Mouse (Mus musculus): ENCODE data around the gene Zfp280b. TPM values are rescaled to one million over a fixed set of nuclear protein-coding genes. Genes with fewer than 3 reads are reported as not detected.
"Not testable (repeated sequence)": the region's sequence is repeated elsewhere in the genome, so short reads cannot be mapped to it uniquely, and the experiment has no call there.

Zfp280b gene
- polyA plus RNA-seq, 1 experiment from 2014 or later, result 17.5 TPM

- H3K4me1 ChIP-seq; H3K27ac ChIP-seq; ATAC-seq (ENCODE audit: insufficient read depth, low FRiP score, low read depth); H3K9ac ChIP-seq; H3K36me3 ChIP-seq; H3K27me3 ChIP-seq (replicated peaks); H3K9me3 ChIP-seq; H3K4me3 ChIP-seq (replicated peaks); H3K4me2 ChIP-seq: not testable (repeated sequence)
- 85% methylated on average over 2 of the region's 2 CpGs for WGBS
These were observed 44.6 kb downstream of the Zfp280b start for GRCm38 (mm10) chr10:76077008-76077407.

Small RNA genes lying within 50 kb of the gene (microRNA-seq; reads per million reads assigned to microRNA genes)
- gene Mir6409, result not detected

Other genes starting within 250 kb of the Zfp280b start
- gene Gstt1, start 234.1 kb upstream of the Zfp280b start, polyA plus RNA-seq (2015; fragmentation: Nextera tagmentation; extraction: Ambion mirVana), result 17.9 and 21.3 TPM in 2 replicates
- gene Gstt4, start 210.1 kb upstream of the Zfp280b start, polyA plus RNA-seq (2015; fragmentation: Nextera tagmentation; extraction: Ambion mirVana), result not detected in 2 replicates
- gene Gstt2, start 195.2 kb upstream of the Zfp280b start, polyA plus RNA-seq (2015; fragmentation: Nextera tagmentation; extraction: Ambion mirVana), result 54.8 and 58.7 TPM in 2 replicates
- gene Mif, start 172.4 kb upstream of the Zfp280b start, polyA plus RNA-seq (2015; fragmentation: Nextera tagmentation; extraction: Ambion mirVana), result 1,866 and 1,981 TPM in 2 replicates
- 6.6 and 8.8 TPM in 2 replicates for gene Derl3, start 139.2 kb upstream of the Zfp280b start, polyA plus RNA-seq (2015; fragmentation: Nextera tagmentation; extraction: Ambion mirVana)
- gene Smarcb1, start 111.0 kb upstream of the Zfp280b start, polyA plus RNA-seq (2015; fragmentation: Nextera tagmentation; extraction: Ambion mirVana), result 172 and 173 TPM in 2 replicates
- gene Chchd10, start 99.5 kb upstream of the Zfp280b start, polyA plus RNA-seq (2015; fragmentation: Nextera tagmentation; extraction: Ambion mirVana), result 90.5 and 101 TPM in 2 replicates
- 33.4 and 42.0 TPM in 2 replicates for gene Mmp11, start 96.2 kb upstream of the Zfp280b start, polyA plus RNA-seq (2015; fragmentation: Nextera tagmentation; extraction: Ambion mirVana)
- 1.4 and 3.6 TPM in 2 replicates for gene Gm867, start 92.0 kb upstream of the Zfp280b start, polyA plus RNA-seq (2015; fragmentation: Nextera tagmentation; extraction: Ambion mirVana)
- gene Vpreb3, start 89.6 kb upstream of the Zfp280b start, polyA plus RNA-seq (2015; fragmentation: Nextera tagmentation; extraction: Ambion mirVana), result 0.90 and 1.8 TPM in 2 replicates
- not detected in 2 replicates for gene Gm5134, start 78.1 kb upstream of the Zfp280b start, polyA plus RNA-seq (2015; fragmentation: Nextera tagmentation; extraction: Ambion mirVana)
- gene Slc5a4b, start 78.3 kb downstream of the Zfp280b start, polyA plus RNA-seq (2015; fragmentation: Nextera tagmentation; extraction: Ambion mirVana), result 0.08 TPM in 1 of 2 replicates, not detected in the other
- not detected in 2 replicates for gene Slc5a4a, start 114.8 kb downstream of the Zfp280b start, polyA plus RNA-seq (2015; fragmentation: Nextera tagmentation; extraction: Ambion mirVana)
- gene Prmt2, start 205.2 kb downstream of the Zfp280b start, polyA plus RNA-seq (2015; fragmentation: Nextera tagmentation; extraction: Ambion mirVana), result 48.4 and 51.3 TPM in 2 replicates
- 2.5 and 2.8 TPM in 2 replicates for gene S100b, start 221.2 kb downstream of the Zfp280b start, polyA plus RNA-seq (2015; fragmentation: Nextera tagmentation; extraction: Ambion mirVana)